Mouse (Mus musculus) MEL (cell line): Measurements from ENCODE around the gene Aoc1.

Source experiments
- CTCF ChIP-seq, 3 experiments: IDR thresholded peaks in 2 of 3; conservative IDR thresholded peaks in 1 of 3; 2 replicates each; pipeline ENCODE4 v1.5.1; 2011 to 2012; ENCODE audit warnings: low read length in 3 of 3, low read depth in 2 of 3, mild to moderate bottlenecking in 2 of 3, improper control_type of control experiment in 1 of 3, inconsistent platforms in 1 of 3, mixed read lengths in 1 of 3, moderate library complexity in 1 of 3; ENCODE audit not compliant: control insufficient read depth in 1 of 3, insufficient read depth in 1 of 3, poor library complexity in 1 of 3, severe bottlenecking in 1 of 3
- EP300 ChIP-seq, 2 experiments: IDR thresholded peaks; 2 replicates each; pipeline ENCODE4 v1.6.1; 2011; ENCODE audit warnings: improper control_type of control experiment in 2 of 2, low read length in 2 of 2, low read depth in 1 of 2, mild to moderate bottlenecking in 1 of 2
- POLR2A ChIP-seq, 2 experiments: IDR thresholded peaks; 2 replicates each; pipeline ENCODE4 v1.6.1; 2011 to 2012; ENCODE audit warnings: low read length in 2 of 2, mild to moderate bottlenecking in 2 of 2, control low read depth in 1 of 2, improper control_type of control experiment in 1 of 2, low read depth in 1 of 2, moderate library complexity in 1 of 2; ENCODE audit not compliant: control insufficient read depth in 1 of 2, insufficient read depth in 1 of 2, poor library complexity in 1 of 2
- SIN3A ChIP-seq: IDR thresholded peaks from 2 replicates; pipeline ENCODE4 v1.6.1; 2012; ENCODE audit warnings: low read length, improper control_type of control experiment, inconsistent platforms

DNA sequence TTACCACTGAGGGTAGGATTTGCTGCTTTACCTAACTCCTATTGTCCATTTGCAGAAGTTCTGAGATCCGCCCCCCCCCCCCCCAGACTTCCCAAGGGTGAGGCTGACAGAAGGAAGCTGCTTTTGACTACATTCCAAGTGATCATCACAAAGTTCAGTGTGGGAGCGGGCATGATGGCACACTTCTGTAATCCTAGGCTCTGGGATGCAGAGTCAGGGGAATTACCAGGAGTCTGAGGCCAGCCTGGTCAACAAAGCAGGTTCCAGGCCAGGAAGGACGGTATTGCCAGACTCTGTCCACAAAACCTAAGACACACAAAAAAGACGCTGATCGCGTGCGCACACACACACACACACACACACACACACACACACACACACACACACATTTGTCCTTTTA lies 9.2 kb upstream of the Aoc1 start:
- TF ChIP-seq CTCF (IDR thresholded peaks at IDR 0.05 in 2 of 3, conservative IDR thresholded peaks at IDR 0.05 in 1 of 3; ENCODE audit: control insufficient read depth in 1 of 3, insufficient read depth in 1 of 3, low read depth in 2 of 3, low read length in 3 of 3, poor library complexity in 1 of 3, severe bottlenecking in 1 of 3) (no peak), SIN3A (no peak), POLR2A (IDR thresholded peaks at IDR 0.05; ENCODE audit: control insufficient read depth in 1 of 2, insufficient read depth in 1 of 2, low read depth in 1 of 2, low read length in 2 of 2, poor library complexity in 1 of 2) (no peak), EP300 (IDR thresholded peaks at IDR 0.05; ENCODE audit: low read depth in 1 of 2, low read length in 2 of 2) (no peak)
